Comparison of ENCODE assay signal across 8 mouse cellular contexts in the genomic region with DNA sequence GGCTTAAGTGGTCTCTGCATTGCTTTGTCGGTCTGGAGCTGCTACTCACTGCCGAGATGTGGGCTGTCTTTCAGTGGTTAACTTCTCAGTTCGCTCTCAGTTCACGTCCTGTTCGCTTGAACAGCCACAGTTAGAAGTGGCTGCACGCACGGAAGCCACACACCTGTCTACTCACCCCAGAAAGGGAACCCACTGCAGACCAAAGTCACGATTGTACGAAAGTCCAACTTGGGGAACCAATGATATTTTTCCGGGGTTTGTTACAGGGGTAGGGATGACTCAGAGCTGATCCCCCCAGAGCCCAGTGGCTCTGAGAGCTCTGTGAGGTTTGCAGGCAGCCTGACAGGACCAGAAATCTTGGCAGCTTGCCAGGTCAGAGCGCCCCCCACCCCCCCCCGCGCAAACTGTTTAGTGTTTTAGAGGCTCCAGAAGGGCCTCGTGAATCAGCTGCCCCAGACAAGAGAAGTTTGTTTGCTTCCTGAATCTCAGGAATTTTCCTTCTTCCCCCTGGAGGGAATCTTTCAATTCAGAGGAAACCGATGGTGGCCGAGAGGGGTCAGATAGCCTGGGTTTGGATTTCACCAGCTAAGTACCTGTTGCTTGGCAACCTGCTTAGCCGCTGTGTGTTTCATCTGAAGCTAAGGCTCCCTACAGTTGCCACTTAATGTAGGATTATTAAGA.
DNase-seq lines count a peak whose midpoint lies in the region; ATAC-seq and TF ChIP-seq lines count a peak whose summit lies in the region.

No protein-coding gene starts in this region.

- under 1% methylated on average over 17 of the region's 17 CpGs for WGBS in embryonic facial prominence, embryonic 13.5 days
- under 1% methylated on average over 17 of the region's 17 CpGs for WGBS in heart, embryonic 14.5 days
- WGBS in kidney, postnatal 0 days = under 1% methylated on average over 17 of the region's 17 CpGs
- WGBS in liver, embryonic 16.5 days (ENCODE audit: insufficient replicate concordance) = 2% methylated on average over 17 of the region's 17 CpGs
- WGBS in neural tube, embryonic 12.5 days = under 1% methylated on average over 17 of the region's 17 CpGs

- peaks cover 10% of the 10 kb centered on the region; the same call in 1 of the 2 replicates for H3K4me1 ChIP-seq in embryonic facial prominence, embryonic 13.5 days
- H3K4me1 ChIP-seq in heart, embryonic 14.5 days (ENCODE audit: control insufficient read depth in 2 of 2, insufficient read depth in 2 of 2, low read length in 2 of 2) = no peaks in the 10 kb centered on the region
- no peaks in the 10 kb centered on the region for H3K4me1 ChIP-seq in kidney, postnatal 0 days (replicated peaks; ENCODE audit: insufficient read depth, low read length)
- no peaks in the 10 kb centered on the region for H3K4me1 ChIP-seq in liver, embryonic 16.5 days (ENCODE audit: control insufficient read depth, low read depth, low read length)
- 0 out of 2 replicates have a peak, but pooled peaks cover 9% of the 10 kb centered on the region for H3K4me1 ChIP-seq in neural tube, embryonic 12.5 days

- peak overlapping the region; percentile 48 for H3K4me3 ChIP-seq in embryonic facial prominence, embryonic 13.5 days
- H3K4me3 ChIP-seq in heart, embryonic 14.5 days (ENCODE audit: control insufficient read depth in 1 of 2, insufficient read depth in 1 of 2, low read depth in 1 of 2, low read length in 2 of 2) = peak overlapping the region; percentile 50 to 75
- peak overlapping the region; percentile 47 for H3K4me3 ChIP-seq in kidney, postnatal 0 days (replicated peaks; ENCODE audit: low read depth, low read length)
- peak overlapping the region; percentile 37 for H3K4me3 ChIP-seq in liver, embryonic 16.5 days (ENCODE audit: low read depth, low read length)
- H3K4me3 ChIP-seq in neural tube, embryonic 12.5 days = peak overlapping the region; percentile 36

- no peaks in the 10 kb centered on the region for H3K9me3 ChIP-seq in embryonic facial prominence, embryonic 13.5 days
- H3K9me3 ChIP-seq in heart, embryonic 14.5 days (ENCODE audit: control insufficient read depth, low read length) = no peaks in the 10 kb centered on the region
- no peaks in the 10 kb centered on the region for H3K9me3 ChIP-seq in kidney, postnatal 0 days (replicated peaks; ENCODE audit: low read length)
- H3K9me3 ChIP-seq in liver, embryonic 16.5 days (replicated peaks; ENCODE audit: control insufficient read depth, low read length) = no peaks in the 10 kb centered on the region
- H3K9me3 ChIP-seq in neural tube, embryonic 12.5 days = no peaks in the 10 kb centered on the region

- TF ChIP-seq CTCF in kidney, postnatal 0 days (IDR thresholded peaks at IDR 0.05; ENCODE audit: low read depth) = peak; percentile 4; the same call in 1 of the 2 replicates

- H3K27me3 ChIP-seq in embryonic facial prominence, embryonic 13.5 days = no peaks in the 10 kb centered on the region
- H3K27me3 ChIP-seq in heart, embryonic 14.5 days (ENCODE audit: control insufficient read depth, insufficient read depth, low read length) = no peaks in the 10 kb centered on the region
- no peaks in the 10 kb centered on the region for H3K27me3 ChIP-seq in kidney, postnatal 0 days (ENCODE audit: insufficient read depth, low read length)
- H3K27me3 ChIP-seq in liver, embryonic 16.5 days (ENCODE audit: control insufficient read depth, insufficient read depth, low read depth, low read length) = no peaks in the 10 kb centered on the region
- H3K27me3 ChIP-seq in neural tube, embryonic 12.5 days (replicated peaks) = no peaks in the 10 kb centered on the region

- H3K9ac ChIP-seq in embryonic facial prominence, embryonic 13.5 days = peak overlapping the region; percentile 64
- peak overlapping the region; percentile 73 for H3K9ac ChIP-seq in heart, embryonic 14.5 days (ENCODE audit: low read length)
- peak overlapping the region; percentile 50 for H3K9ac ChIP-seq in kidney, postnatal 0 days (ENCODE audit: low read depth, low read length)
- H3K9ac ChIP-seq in liver, embryonic 16.5 days (ENCODE audit: low read depth, low read length) = no peak overlapping the region
- H3K9ac ChIP-seq in neural tube, embryonic 12.5 days = peak overlapping the region; percentile 42; the same call in 1 of the 2 replicates

- H3K36me3 ChIP-seq in embryonic facial prominence, embryonic 13.5 days = no peaks in the 10 kb centered on the region
- no peaks in the 10 kb centered on the region for H3K36me3 ChIP-seq in heart, embryonic 14.5 days (ENCODE audit: control insufficient read depth, insufficient read depth, low read length)
- H3K36me3 ChIP-seq in kidney, postnatal 0 days (ENCODE audit: insufficient read depth, low read length) = no peaks in the 10 kb centered on the region
- H3K36me3 ChIP-seq in liver, embryonic 16.5 days (ENCODE audit: control insufficient read depth, insufficient read depth) = no peaks in the 10 kb centered on the region
- no peaks in the 10 kb centered on the region for H3K36me3 ChIP-seq in neural tube, embryonic 12.5 days

- peak overlapping the region; percentile 69 for H3K4me2 ChIP-seq in embryonic facial prominence, embryonic 13.5 days
- H3K4me2 ChIP-seq in heart, embryonic 14.5 days (ENCODE audit: low read length) = peak overlapping the region; percentile 75
- H3K4me2 ChIP-seq in kidney, postnatal 0 days (ENCODE audit: low read length) = peak overlapping the region; percentile 79
- H3K4me2 ChIP-seq in liver, embryonic 16.5 days (ENCODE audit: low read depth, low read length) = peak overlapping the region; percentile 45
- peak overlapping the region; percentile 61 for H3K4me2 ChIP-seq in neural tube, embryonic 12.5 days (replicated peaks)

- peak; percentile 57 for ATAC-seq in embryonic facial prominence, embryonic 13.5 days (ENCODE audit: insufficient number of reproducible peaks, insufficient read depth, low FRiP score, low TSS enrichment, low read depth)
- ATAC-seq in heart, embryonic 14.5 days (ENCODE audit: insufficient number of reproducible peaks, insufficient read depth, low FRiP score, low read depth) = peak; percentile 58; the same call in 1 of the 2 replicates
- peak; percentile 84 for ATAC-seq in kidney, postnatal 0 days (replicated peaks; ENCODE audit: low FRiP score, low read depth)
- ATAC-seq in liver, embryonic 16.5 days (ENCODE audit: low read depth) = no peak; the same call in 1 of the 2 replicates
- peak; percentile 86 for ATAC-seq in neural tube, embryonic 12.5 days (ENCODE audit: low FRiP score, low read depth)

- peak overlapping the region; percentile 79 for H3K27ac ChIP-seq in embryonic facial prominence, embryonic 13.5 days
- H3K27ac ChIP-seq in heart, embryonic 14.5 days (replicated peaks in 1 of 2; ENCODE audit: control insufficient read depth in 1 of 2, insufficient read depth in 1 of 2, low read depth in 2 of 2, low read length in 2 of 2) = peak overlapping the region; percentile 45 to 67; a peak in 3 of 4 replicates
- H3K27ac ChIP-seq in kidney, postnatal 0 days = peak overlapping the region; percentile 77
- no peak overlapping the region for H3K27ac ChIP-seq in liver, embryonic 16.5 days (ENCODE audit: low read length)
- H3K27ac ChIP-seq in neural tube, embryonic 12.5 days = no peak overlapping the region

- peak; percentile 7 for DNase-seq in B cell, adult 2 months
- peak; percentile 86 for DNase-seq in adrenal gland, postnatal 10 days
- DNase-seq in kidney, postnatal 0 days (ENCODE audit: low spot score) = peak; percentile 92
- DNase-seq in thymus, postnatal 14 days = peak; percentile 19

Comparison
In these comparisons a context has a peak if more than half of its experiments do, and no peak if none do; other contexts are left out.
1. DNase-seq: peak in every context shown above with its lines; median percentile 92 in kidney, postnatal 0 days; 86 in adrenal gland, postnatal 10 days; 19 in thymus, postnatal 14 days; 7 in B cell, adult 2 months.
2. H3K27ac ChIP-seq: peak in embryonic facial prominence, embryonic 13.5 days (single experiment), heart, embryonic 14.5 days (2 of 2) and kidney, postnatal 0 days (single experiment); none in liver, embryonic 16.5 days (single experiment) and neural tube, embryonic 12.5 days (single experiment).
3. Peak in every context shown above with its lines, with median percentiles within 50 percentile points of each other: H3K4me2 ChIP-seq and H3K4me3 ChIP-seq.